8 mouse cellular contexts compared by ENCODE assay signal in the genomic region with DNA sequence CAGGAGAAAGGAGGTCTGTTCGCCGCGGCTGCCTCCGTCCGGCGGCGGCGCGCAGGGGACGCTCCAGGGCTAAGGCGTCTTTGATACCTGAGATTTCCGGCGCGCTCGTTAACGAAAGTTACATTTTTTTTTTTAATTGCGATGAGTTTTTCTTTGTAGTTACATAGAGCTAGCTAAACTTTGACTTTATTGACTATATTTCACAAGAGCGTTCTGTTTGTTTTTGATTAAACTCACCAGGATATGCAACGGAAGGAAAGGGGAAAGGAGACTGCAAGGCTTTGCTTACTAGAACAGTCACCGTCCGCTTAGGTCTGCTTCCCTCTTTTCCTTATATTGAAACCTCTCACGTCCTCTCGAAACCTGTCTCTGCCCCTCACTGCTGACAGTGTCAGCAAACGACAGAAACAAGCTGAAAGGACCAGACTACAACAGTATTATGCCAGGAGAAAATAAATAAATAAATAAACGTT. TPM values are rescaled to one million over a fixed set of nuclear protein-coding genes. Genes with fewer than 3 reads are reported as not detected.
A peak's percentile ranks its signal among the peaks of the same experiment; 100 is the strongest.
DNase-seq lines count a peak whose midpoint lies in the region; ATAC-seq lines count a peak whose summit lies in the region.

A gene (minus strand): TSS at position 25 of the 473 bp plus-strand sequence.

- no peaks in the 10 kb centered on the region for H3K36me3 ChIP-seq in kidney, embryonic 14.5 days (ENCODE audit: control insufficient read depth, insufficient read depth, low read length)
- H3K36me3 ChIP-seq in midbrain, embryonic 10.5 days = no peaks in the 10 kb centered on the region

- H3K27me3 ChIP-seq in kidney, embryonic 14.5 days (ENCODE audit: control insufficient read depth, insufficient read depth, low read length) = no peaks in the 10 kb centered on the region
- no peaks in the 10 kb centered on the region for H3K27me3 ChIP-seq in midbrain, embryonic 10.5 days (ENCODE audit: low read depth, poor library complexity, severe bottlenecking)

- peak within 1 kb of the TSS; percentile 99 for H3K27ac ChIP-seq in kidney, embryonic 14.5 days (ENCODE audit: low read depth, low read length)
- H3K27ac ChIP-seq in midbrain, embryonic 10.5 days (replicated peaks) = peak within 1 kb of the TSS; percentile 100

- H3K4me1 ChIP-seq in kidney, embryonic 14.5 days (ENCODE audit: control insufficient read depth, insufficient read depth, low read length) = peaks cover 5% of the 10 kb centered on the region; the same call in 1 of the 2 replicates
- peaks cover 39% of the 10 kb centered on the region for H3K4me1 ChIP-seq in midbrain, embryonic 10.5 days

- peak within 1 kb of the TSS; percentile 84 for H3K4me3 ChIP-seq in kidney, embryonic 14.5 days (ENCODE audit: low read length)
- peak within 1 kb of the TSS; percentile 98 for H3K4me3 ChIP-seq in midbrain, embryonic 10.5 days

- peak within 1 kb of the TSS; percentile 76 for H3K4me2 ChIP-seq in kidney, embryonic 14.5 days (replicated peaks; ENCODE audit: low read depth, low read length)

- DNase-seq in kidney, postnatal 14 days = no peak
- no peak for DNase-seq in adrenal gland, postnatal 14 days
- no peak for DNase-seq in gonadal fat pad, adult 2 months (ENCODE audit: low read depth)
- DNase-seq in layer of hippocampus, postnatal 10 days (ENCODE audit: low spot score in 2 of 2) = no peak
- DNase-seq in midbrain, embryonic 10.5 days (ENCODE audit: low spot score) = no peak
- no peak for DNase-seq in c-Kit-positive CD71-positive TER-119-positive erythroid progenitor cells, embryonic 14.5 days (ENCODE audit: low spot score)
- DNase-seq in urinary bladder, adult 18-20 months (ENCODE audit: low spot score in 2 of 2) = no peak

- ATAC-seq in kidney, embryonic 14.5 days (ENCODE audit: low FRiP score, low TSS enrichment) = no peak

- peak within 1 kb of the TSS; percentile 97 for H3K9ac ChIP-seq in kidney, embryonic 14.5 days (ENCODE audit: low read depth, low read length)

- under 1% methylated on average over 25 of the region's 25 CpGs for WGBS in kidney, embryonic 14.5 days
- WGBS in midbrain, embryonic 10.5 days = under 1% methylated on average over 25 of the region's 25 CpGs

- H3K9me3 ChIP-seq in kidney, embryonic 14.5 days (ENCODE audit: control insufficient read depth, low read length) = no peaks in the 10 kb centered on the region
- H3K9me3 ChIP-seq in midbrain, embryonic 10.5 days (replicated peaks) = no peaks in the 10 kb centered on the region

RNA-seq across cellular contexts. Expression of the gene that starts here (rescaled TPM):
- 85.3 and 105 TPM in 2 replicates for polyA plus RNA-seq in kidney, embryonic 14.5 days (2014; fragmentation: Nextera tagmentation; extraction: Ambion mirVana)
- 73.3 and 73.8 TPM in 2 replicates for total RNA-seq in adrenal gland, postnatal 14 days (2021)
- polyA plus RNA-seq in gonadal fat pad, adult 2 months (2012; rRNA removed) = 22.8 and 29.8 TPM in 2 replicates
- total RNA-seq in layer of hippocampus, postnatal 10 days (2021) = 100 to 1,000 TPM in 1 of 2 experiments, 10 to 100 TPM in 1; 92.4 to 107 TPM
- 76.6 and 97.3 TPM in 2 replicates for polyA plus RNA-seq in midbrain, embryonic 10.5 days (2016; fragmentation: Nextera tagmentation; extraction: Ambion mirVana)
